In genomic region chr5:53485934-53486475, GRCm38 (mm10) we compare ENCODE assay signal across 20 mouse cellular contexts. TPM values are rescaled to one million over a fixed set of nuclear protein-coding genes. Genes with fewer than 3 reads are reported as not detected.
DNase-seq lines count a peak whose midpoint lies in the region; ATAC-seq lines count a peak whose summit lies in the region.
"Had no signal": no experiment of that assay in that cellular context is flagged by ENCODE, and none has a peak within 500 bp of the region (broad histone marks: within the 10 kb centered on the region; RNA-seq: fewer than 3 reads in every experiment).

No protein-coding gene starts in this region.

- no peak overlapping the region for H3K4me2 ChIP-seq in kidney, embryonic 16.5 days (replicated peaks; ENCODE audit: low read depth, low read length)
- no peak overlapping the region for H3K4me2 ChIP-seq in lung, embryonic 15.5 days
- H3K4me2 ChIP-seq: embryonic facial prominence, embryonic 13.5 days; forebrain, embryonic 15.5 days had no signal

- no peaks in the 10 kb centered on the region for H3K27me3 ChIP-seq in kidney, embryonic 16.5 days (ENCODE audit: insufficient read depth, low read length)
- H3K27me3 ChIP-seq in lung, embryonic 15.5 days = no peaks in the 10 kb centered on the region
- H3K27me3 ChIP-seq: CH12.LX; embryonic facial prominence, embryonic 13.5 days; forebrain, embryonic 15.5 days had no signal

- no peaks in the 10 kb centered on the region for H3K4me1 ChIP-seq in kidney, embryonic 16.5 days (ENCODE audit: insufficient read depth, low read length)
- H3K4me1 ChIP-seq in lung, embryonic 15.5 days = peaks cover 17% of the 10 kb centered on the region; the same call in 1 of the 2 replicates
- H3K4me1 ChIP-seq: midbrain, embryonic 10.5 days had no signal

- peak; percentile 46; the same call in 1 of the 2 replicates for ATAC-seq in kidney, embryonic 16.5 days (ENCODE audit: low FRiP score, low TSS enrichment)
- ATAC-seq in lung, embryonic 15.5 days (ENCODE audit: borderline replicate concordance, extremely low read depth, low FRiP score, low TSS enrichment) = peak; percentile 44; the same call in 1 of the 2 replicates
- ATAC-seq in megakaryocyte, adult 5-6 weeks (ENCODE audit: poor library complexity, severe bottlenecking) = no peak
- ATAC-seq: forebrain, embryonic 15.5 days; hindbrain, postnatal 0 days; intestine, postnatal 0 days; liver, postnatal 0 days had no signal

- WGBS in kidney, embryonic 16.5 days = 32% methylated on average over 9 of the region's 9 CpGs
- whole genome bisulfite sequencing in lung, embryonic 15.5 days = 48% methylated on average over 9 of the region's 9 CpGs

- H3K36me3 ChIP-seq in kidney, embryonic 16.5 days (ENCODE audit: insufficient read depth, low read length) = no peaks in the 10 kb centered on the region
- no peaks in the 10 kb centered on the region for H3K36me3 ChIP-seq in lung, embryonic 15.5 days
- H3K36me3 ChIP-seq: embryonic facial prominence, embryonic 13.5 days; forebrain, embryonic 15.5 days; midbrain, embryonic 10.5 days had no signal

- no peak overlapping the region for H3K4me3 ChIP-seq in kidney, embryonic 16.5 days (ENCODE audit: low read length)
- no peak overlapping the region for H3K4me3 ChIP-seq in lung, embryonic 15.5 days
- H3K4me3 ChIP-seq: embryonic facial prominence, embryonic 13.5 days; forebrain, embryonic 15.5 days; midbrain, embryonic 10.5 days had no signal

- H3K9me3 ChIP-seq in kidney, embryonic 16.5 days (ENCODE audit: low read length) = no peaks in the 10 kb centered on the region
- no peaks in the 10 kb centered on the region for H3K9me3 ChIP-seq in lung, embryonic 15.5 days
- H3K9me3 ChIP-seq: embryonic facial prominence, embryonic 13.5 days; forebrain, embryonic 15.5 days; midbrain, embryonic 10.5 days had no signal

- H3K27ac ChIP-seq in kidney, embryonic 16.5 days (ENCODE audit: low read length) = no peak overlapping the region
- peak overlapping the region; percentile 52 for H3K27ac ChIP-seq in lung, embryonic 15.5 days
- H3K27ac ChIP-seq: embryonic facial prominence, embryonic 13.5 days; forebrain, embryonic 15.5 days; hindbrain, postnatal 0 days; midbrain, embryonic 10.5 days had no signal

- peak; percentile 27 for DNase-seq in adrenal gland, postnatal 10 days
- no peak for DNase-seq in adrenal gland, postnatal 4 days (ENCODE audit: low spot score in 2 of 2)
- DNase-seq in kidney, adult 18-20 months = no peak
- no peak for DNase-seq in lung, postnatal 25 days (ENCODE audit: low spot score)
- DNase-seq in adrenal gland, postnatal 14 days = peak; percentile 51
- DNase-seq: cerebellum, adult 11-12 months; cerebellum, postnatal 14 days; heart, adult 11 months; liver, postnatal 0 days; retina, postnatal 1 day; right cerebral cortex, postnatal 4 days had no signal

- H3K9ac ChIP-seq in kidney, embryonic 16.5 days (replicated peaks; ENCODE audit: low read length) = no peak overlapping the region
- no peak overlapping the region for H3K9ac ChIP-seq in lung, embryonic 15.5 days
- H3K9ac ChIP-seq: embryonic facial prominence, embryonic 13.5 days; forebrain, embryonic 15.5 days; liver, postnatal 0 days had no signal

RNA-seq across cellular contexts. Expression of gene Rbpj, which starts 20.1 kb away (rescaled TPM):
- total RNA-seq in adrenal gland, postnatal 10 days (2021) = 10 to 100 TPM; 39.4 to 49.0 TPM
- total RNA-seq in adrenal gland, postnatal 4 days (2021) = 10 to 100 TPM; 54.6 to 62.2 TPM
- polyA plus RNA-seq in kidney, embryonic 16.5 days (2015; fragmentation: Nextera tagmentation; extraction: Ambion mirVana) = 33.1 and 35.6 TPM in 2 replicates
- polyA plus RNA-seq in lung, embryonic 15.5 days (2015; fragmentation: Nextera tagmentation; extraction: Ambion mirVana) = 38.2 and 40.2 TPM in 2 replicates
- 31.4 and 36.2 TPM in 2 replicates for total RNA-seq in adrenal gland, postnatal 14 days (2021)
- total RNA-seq in megakaryocyte, adult 5-6 weeks (2015) = 92.4 and 93.2 TPM in 2 replicates
- 50.8 and 64.1 TPM in 2 replicates for total RNA-seq in megakaryocyte, adult 5-6 weeks (2017)

Comparison
In these comparisons a context has a peak if more than half of its experiments do, and no peak if none do; other contexts are left out.
1. DNase-seq: peak in adrenal gland, postnatal 10 days (single experiment) and adrenal gland, postnatal 14 days (single experiment); none in adrenal gland, postnatal 4 days (0 of 2), kidney, adult 18-20 months (single experiment) and lung, postnatal 25 days (single experiment).